Mouse (Mus musculus) embryonic fibroblast, embryonic 13.5 days (primary cell): Measurements from ENCODE around the gene Sertad1.

Source experiments
- CTCF ChIP-seq: IDR thresholded peaks from 2 replicates; pipeline ENCODE4 v1.5.1; 2011; ENCODE audit warnings: mild to moderate bottlenecking, control low read depth, low read length, moderate library complexity, borderline replicate concordance; ENCODE audit not compliant: insufficient read depth
- POLR2A ChIP-seq: IDR thresholded peaks from 2 replicates; pipeline ENCODE4 v1.6.1; 2011; ENCODE audit warnings: low read depth, mild to moderate bottlenecking, control low read depth, low read length, moderate library complexity

DNA sequence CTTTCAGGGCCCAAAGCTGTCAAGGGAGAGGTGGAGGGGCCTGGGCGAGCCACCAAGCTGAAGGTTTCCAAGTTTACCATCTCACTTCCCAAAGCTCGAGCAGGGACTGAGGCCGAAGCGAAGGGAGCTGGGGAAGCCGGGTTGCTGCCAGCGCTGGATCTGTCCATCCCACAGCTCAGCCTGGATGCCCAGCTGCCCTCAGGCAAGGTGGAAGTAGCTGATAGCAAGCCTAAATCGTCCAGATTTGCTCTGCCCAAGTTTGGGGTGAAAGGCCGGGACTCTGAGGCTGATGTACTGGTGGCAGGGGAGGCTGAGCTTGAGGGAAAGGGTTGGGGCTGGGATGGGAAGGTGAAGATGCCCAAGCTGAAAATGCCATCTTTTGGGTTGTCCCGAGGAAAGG lies 31.6 kb downstream of the Sertad1 start:
- TF ChIP-seq POLR2A = no peak
- no peak for TF ChIP-seq CTCF
